ENCODE assay signal across 9 mouse cellular contexts in the genomic region with DNA sequence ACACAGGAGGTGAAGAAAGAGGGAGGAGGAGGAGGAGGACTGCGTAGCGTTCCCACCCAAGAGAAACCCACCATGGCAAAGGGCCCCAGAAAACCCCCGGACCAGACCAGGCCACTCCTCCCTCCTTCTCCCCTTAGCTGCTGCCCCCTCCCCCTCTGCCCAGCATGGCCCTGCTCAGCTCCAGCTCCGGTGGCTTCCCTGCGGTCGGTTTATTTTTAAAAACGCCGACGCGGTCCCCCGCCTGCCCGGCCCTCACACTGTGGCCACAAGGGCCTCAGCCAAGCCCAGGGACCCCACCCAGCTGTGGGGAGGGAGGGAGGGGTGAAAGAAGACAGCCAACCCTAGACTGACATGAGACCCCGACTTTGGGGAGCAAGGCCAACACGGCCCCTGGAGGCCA. TPM values are rescaled to one million over a fixed set of nuclear protein-coding genes. Genes with fewer than 3 reads are reported as not detected.
A peak's percentile ranks its signal among the peaks of the same experiment; 100 is the strongest.
DNase-seq lines count a peak whose midpoint lies in the region; ATAC-seq and TF ChIP-seq lines count a peak whose summit lies in the region.
"Had no signal": no experiment of that assay in that cellular context is flagged by ENCODE, and none has a peak within 500 bp of the region (broad histone marks: within the 10 kb centered on the region; RNA-seq: fewer than 3 reads in every experiment).

No protein-coding gene starts in this region.

- WGBS in forebrain, embryonic 11.5 days = 12% methylated on average over 14 of the region's 14 CpGs
- WGBS in forebrain, embryonic 15.5 days = 18% methylated on average over 14 of the region's 14 CpGs
- WGBS in liver, embryonic 12.5 days (ENCODE audit: insufficient replicate concordance) = 13% methylated on average over 14 of the region's 14 CpGs
- WGBS in stomach, embryonic 15.5 days = 8% methylated on average over 14 of the region's 14 CpGs

- H3K9me3 ChIP-seq in forebrain, embryonic 11.5 days (ENCODE audit: control insufficient read depth, low read length) = no peaks in the 10 kb centered on the region
- H3K9me3 ChIP-seq in forebrain, embryonic 15.5 days = no peaks in the 10 kb centered on the region
- no peaks in the 10 kb centered on the region for H3K9me3 ChIP-seq in liver, embryonic 12.5 days (replicated peaks)
- H3K9me3 ChIP-seq in stomach, embryonic 15.5 days = no peaks in the 10 kb centered on the region

- no peak overlapping the region for H3K27ac ChIP-seq in forebrain, embryonic 11.5 days (ENCODE audit: low read depth, low read length)
- no peak overlapping the region for H3K27ac ChIP-seq in forebrain, embryonic 15.5 days (replicated peaks)
- H3K27ac ChIP-seq in liver, embryonic 12.5 days = no peak overlapping the region
- H3K27ac ChIP-seq in stomach, embryonic 15.5 days = peak overlapping the region; percentile 48; the same call in 1 of the 2 replicates
- no peak overlapping the region for H3K27ac ChIP-seq in layer of hippocampus, adult 2 months

- no peak for TF ChIP-seq CTCF in layer of hippocampus, adult 2 months (conservative IDR thresholded peaks at IDR 0.05)

- H3K27me3 ChIP-seq in forebrain, embryonic 11.5 days (ENCODE audit: control insufficient read depth, insufficient read depth, low read length) = peaks cover 16% of the 10 kb centered on the region
- peaks cover 29% of the 10 kb centered on the region for H3K27me3 ChIP-seq in forebrain, embryonic 15.5 days
- peaks cover 97% of the 10 kb centered on the region for H3K27me3 ChIP-seq in liver, embryonic 12.5 days (replicated peaks)
- peaks cover 10% of the 10 kb centered on the region for H3K27me3 ChIP-seq in stomach, embryonic 15.5 days (replicated peaks)

- 0 out of 2 replicates have a peak overlapping the region, but pooled peaks have one; percentile 15 for H3K4me2 ChIP-seq in forebrain, embryonic 11.5 days (ENCODE audit: low read depth, low read length, severe bottlenecking)
- H3K4me2 ChIP-seq in forebrain, embryonic 15.5 days (replicated peaks) = no peak overlapping the region
- peak overlapping the region; percentile 49 for H3K4me2 ChIP-seq in liver, embryonic 12.5 days
- H3K4me2 ChIP-seq in stomach, embryonic 15.5 days = peak overlapping the region; percentile 45

- peaks cover 15% of the 10 kb centered on the region for H3K4me1 ChIP-seq in forebrain, embryonic 11.5 days (replicated peaks; ENCODE audit: control insufficient read depth, insufficient read depth, low read length)
- peaks cover 18% of the 10 kb centered on the region for H3K4me1 ChIP-seq in forebrain, embryonic 15.5 days
- peaks cover 31% of the 10 kb centered on the region for H3K4me1 ChIP-seq in liver, embryonic 12.5 days
- peaks cover 27% of the 10 kb centered on the region for H3K4me1 ChIP-seq in stomach, embryonic 15.5 days

- peak overlapping the region; percentile 27; the same call in 1 of the 2 replicates for H3K9ac ChIP-seq in forebrain, embryonic 11.5 days (ENCODE audit: low read length)
- H3K9ac ChIP-seq in forebrain, embryonic 15.5 days (replicated peaks) = no peak overlapping the region
- H3K9ac ChIP-seq in liver, embryonic 12.5 days = peak overlapping the region; percentile 15; the same call in 1 of the 2 replicates
- H3K9ac ChIP-seq in stomach, embryonic 15.5 days = no peak overlapping the region

- ATAC-seq in forebrain, embryonic 11.5 days (replicated peaks; ENCODE audit: low FRiP score) = no peak
- no peak for ATAC-seq in forebrain, embryonic 15.5 days (replicated peaks)
- no peak for ATAC-seq in liver, embryonic 12.5 days
- ATAC-seq in stomach, embryonic 15.5 days (ENCODE audit: insufficient read depth, low FRiP score, low read depth) = no peak

- no peak for DNase-seq in forebrain, embryonic 11.5 days (ENCODE audit: low spot score)
- DNase-seq in lung, postnatal 10 days = peak; percentile 48
- DNase-seq in lung, adult 18-20 months = no peak
- DNase-seq in layer of hippocampus, adult 2 months (ENCODE audit: low spot score in 2 of 2) = no peak
- no peak for DNase-seq in thymus, postnatal 4 days

- H3K36me3 ChIP-seq in forebrain, embryonic 11.5 days (ENCODE audit: control insufficient read depth, insufficient read depth, low read length) = no peaks in the 10 kb centered on the region
- H3K36me3 ChIP-seq in forebrain, embryonic 15.5 days = no peaks in the 10 kb centered on the region
- no peaks in the 10 kb centered on the region for H3K36me3 ChIP-seq in liver, embryonic 12.5 days
- no peaks in the 10 kb centered on the region for H3K36me3 ChIP-seq in stomach, embryonic 15.5 days

- no peak overlapping the region for H3K4me3 ChIP-seq in forebrain, embryonic 11.5 days (ENCODE audit: low read depth, low read length)
- H3K4me3 ChIP-seq in forebrain, embryonic 15.5 days = no peak overlapping the region
- H3K4me3 ChIP-seq in liver, embryonic 12.5 days = no peak overlapping the region
- H3K4me3 ChIP-seq in stomach, embryonic 15.5 days (replicated peaks) = peak overlapping the region; percentile 14
- H3K4me3 ChIP-seq in layer of hippocampus, adult 2 months = no peak overlapping the region

RNA-seq across cellular contexts. Expression of a gene that starts 4.3 kb away (rescaled TPM):
- polyA plus RNA-seq in forebrain, embryonic 11.5 days (2014; fragmentation: Nextera tagmentation; extraction: Ambion mirVana) = 0.20 and 0.52 TPM in 2 replicates
- 0.36 and 0.40 TPM in 2 replicates for polyA plus RNA-seq in forebrain, embryonic 15.5 days (2015; fragmentation: Nextera tagmentation; extraction: Ambion mirVana)
- polyA plus RNA-seq in liver, embryonic 12.5 days (2016; fragmentation: Nextera tagmentation; extraction: Ambion mirVana) = 0.37 and 0.63 TPM in 2 replicates
- polyA plus RNA-seq in stomach, embryonic 15.5 days (2015; fragmentation: Nextera tagmentation; extraction: Ambion mirVana) = 1.0 and 1.1 TPM in 2 replicates
- under 1 TPM; 0.32 to 0.49 TPM for total RNA-seq in layer of hippocampus, adult 2 months (2021)
- total RNA-seq: megakaryocyte progenitor cell, adult 5-6 weeks had no signal

RNA-seq across cellular contexts. Expression of a gene that starts 12.1 kb away (rescaled TPM):
- polyA plus RNA-seq in forebrain, embryonic 11.5 days (2014; fragmentation: Nextera tagmentation; extraction: Ambion mirVana) = 103 and 114 TPM in 2 replicates
- 42.6 and 44.9 TPM in 2 replicates for polyA plus RNA-seq in forebrain, embryonic 15.5 days (2015; fragmentation: Nextera tagmentation; extraction: Ambion mirVana)
- polyA plus RNA-seq in liver, embryonic 12.5 days (2016; fragmentation: Nextera tagmentation; extraction: Ambion mirVana) = 69.7 and 74.7 TPM in 2 replicates
- polyA plus RNA-seq in stomach, embryonic 15.5 days (2015; fragmentation: Nextera tagmentation; extraction: Ambion mirVana) = 55.9 and 67.0 TPM in 2 replicates
- total RNA-seq in layer of hippocampus, adult 2 months (2021) = 10 to 100 TPM; 24.5 to 26.5 TPM

RNA-seq across cellular contexts. Expression of a gene that starts 31.1 kb away (rescaled TPM):
- 113 and 124 TPM in 2 replicates for polyA plus RNA-seq in forebrain, embryonic 11.5 days (2014; fragmentation: Nextera tagmentation; extraction: Ambion mirVana)
- polyA plus RNA-seq in forebrain, embryonic 15.5 days (2015; fragmentation: Nextera tagmentation; extraction: Ambion mirVana) = 98.2 and 108 TPM in 2 replicates
- polyA plus RNA-seq in liver, embryonic 12.5 days (2016; fragmentation: Nextera tagmentation; extraction: Ambion mirVana) = 62.0 and 66.8 TPM in 2 replicates
- polyA plus RNA-seq in stomach, embryonic 15.5 days (2015; fragmentation: Nextera tagmentation; extraction: Ambion mirVana) = 83.5 and 85.5 TPM in 2 replicates
- 10 to 100 TPM; 61.0 to 70.2 TPM for total RNA-seq in layer of hippocampus, adult 2 months (2021)

RNA-seq across cellular contexts. Expression of a gene that starts 36.7 kb away (rescaled TPM):
- polyA plus RNA-seq in forebrain, embryonic 11.5 days (2014; fragmentation: Nextera tagmentation; extraction: Ambion mirVana) = 357 and 374 TPM in 2 replicates
- 467 and 474 TPM in 2 replicates for polyA plus RNA-seq in forebrain, embryonic 15.5 days (2015; fragmentation: Nextera tagmentation; extraction: Ambion mirVana)
- 150 and 168 TPM in 2 replicates for polyA plus RNA-seq in liver, embryonic 12.5 days (2016; fragmentation: Nextera tagmentation; extraction: Ambion mirVana)
- polyA plus RNA-seq in stomach, embryonic 15.5 days (2015; fragmentation: Nextera tagmentation; extraction: Ambion mirVana) = 322 TPM in 2 replicates
- total RNA-seq in layer of hippocampus, adult 2 months (2021) = 100 to 1,000 TPM; 433 to 437 TPM

RNA-seq across cellular contexts. Expression of a gene that starts 43.3 kb away (rescaled TPM):
- 12.2 and 12.5 TPM in 2 replicates for polyA plus RNA-seq in forebrain, embryonic 11.5 days (2014; fragmentation: Nextera tagmentation; extraction: Ambion mirVana)
- polyA plus RNA-seq in forebrain, embryonic 15.5 days (2015; fragmentation: Nextera tagmentation; extraction: Ambion mirVana) = 5.4 and 5.6 TPM in 2 replicates
- polyA plus RNA-seq in liver, embryonic 12.5 days (2016; fragmentation: Nextera tagmentation; extraction: Ambion mirVana) = 5.1 and 5.6 TPM in 2 replicates
- polyA plus RNA-seq in stomach, embryonic 15.5 days (2015; fragmentation: Nextera tagmentation; extraction: Ambion mirVana) = 9.6 and 9.7 TPM in 2 replicates
- 10 to 100 TPM; 23.1 to 33.0 TPM for total RNA-seq in layer of hippocampus, adult 2 months (2021)

Comparison
In these comparisons a context has a peak if more than half of its experiments do, and no peak if none do; other contexts are left out.
1. H3K9ac ChIP-seq: peak in forebrain, embryonic 11.5 days (single experiment) and liver, embryonic 12.5 days (single experiment); none in forebrain, embryonic 15.5 days (single experiment) and stomach, embryonic 15.5 days (single experiment).